Mouse (Mus musculus): ENCODE measurements at regions not wholly inside any gene's neighbourhood (a gene's known extent, or its start where the extent isn't known, plus 50 kb on each side); places are given as distances from the start of the nearest gene placed in this dataset.

GRCm38 (mm10) chr8:31750482-31751126 is 1677.9 kb upstream of the 5930422O12Rik start:
- Histone ChIP-seq H3K4me3 (replicated peaks) (no peak overlapping the region), H3K9ac (no peak overlapping the region), H3K9me3 (no peaks in the 10 kb centered on the region), H3K27me3 (replicated peaks) (no peaks in the 10 kb centered on the region), H3K36me3 (no peaks in the 10 kb centered on the region), H3K27ac (no peak overlapping the region), H3K4me2 (no peak overlapping the region), H3K4me1 (no peaks in the 10 kb centered on the region)
- ATAC-seq (ENCODE audit: insufficient read depth, low FRiP score, low read depth), result no peak
- WGBS, result 70% methylated on average over 3 of the region's 3 CpGs

- Histone ChIP-seq H3K36me3 (no peaks in the 10 kb centered on the region), H3K27me3 (replicated peaks) (no peaks in the 10 kb centered on the region), H3K9ac (no peak overlapping the region), H3K4me3 (replicated peaks) (no peak overlapping the region), H3K9me3 (no peaks in the 10 kb centered on the region), H3K4me2 (no peak overlapping the region), H3K27ac (no peak overlapping the region), H3K4me1 (no peaks in the 10 kb centered on the region)
- 45% methylated on average over 3 of the region's 3 CpGs for WGBS
- ATAC-seq (ENCODE audit: insufficient read depth, low FRiP score, low read depth), result no peak
Observed at GRCm38 (mm10) chr8:31755737-31756136, 1672.8 kb upstream of the 5930422O12Rik start.

GRCm38 (mm10) chr8:31762091-31762490 is 1666.4 kb upstream of the 5930422O12Rik start:
- Histone ChIP-seq H3K27ac (no peak overlapping the region), H3K9ac (no peak overlapping the region), H3K4me2 (no peak overlapping the region), H3K9me3 (no peaks in the 10 kb centered on the region), H3K36me3 (no peaks in the 10 kb centered on the region), H3K4me3 (replicated peaks) (no peak overlapping the region), H3K27me3 (replicated peaks) (no peaks in the 10 kb centered on the region), H3K4me1 (no peaks in the 10 kb centered on the region)
- WGBS, result 69% methylated on average over 6 of the region's 6 CpGs
- ATAC-seq (ENCODE audit: insufficient read depth, low FRiP score, low read depth), result no peak

Data from stomach, embryonic 15.5 days (tissue).